Mouse (Mus musculus): ENCODE results near the gene Pygm. TPM values are rescaled to one million over a fixed set of nuclear protein-coding genes. Genes with fewer than 3 reads are reported as not detected.
A peak's percentile ranks its signal among the peaks of the same experiment; 100 is the strongest.

Pygm gene
- polyA plus RNA-seq, 1 experiment from 2014 or later, result 1.8 TPM

GRCm38 (mm10) chr19:6363411-6364240 is 20.6 kb upstream of the Pygm start, which contains the start of gene Sf1:
Gene Sf1 (plus strand): TSS chr19:6363690.
- peak within 1 kb of the TSS; percentile 97 for H3K27ac ChIP-seq (replicated peaks; ENCODE audit: low read depth, low read length)
- H3K4me3 ChIP-seq (ENCODE audit: low read depth, low read length), result peak within 1 kb of the TSS; percentile 96
- peaks cover 6% of the 10 kb centered on the region; the same call in 1 of the 2 replicates for H3K4me1 ChIP-seq (ENCODE audit: control insufficient read depth, insufficient read depth, low read length)
- H3K9ac ChIP-seq (ENCODE audit: low read length), result peak within 1 kb of the TSS; percentile 99
- ATAC-seq (ENCODE audit: insufficient number of reproducible peaks, low FRiP score, low TSS enrichment, low read depth), result peak; percentile 98
- no peaks in the 10 kb centered on the region for H3K27me3 ChIP-seq (ENCODE audit: control insufficient read depth, insufficient read depth, low read length)
- DNase-seq (ENCODE audit: low spot score), result peak; percentile 99
- no peaks in the 10 kb centered on the region for H3K9me3 ChIP-seq (ENCODE audit: control insufficient read depth, low read length)
- H3K36me3 ChIP-seq (ENCODE audit: control insufficient read depth, insufficient read depth, low read length), result peaks cover 18% of the 10 kb centered on the region
- WGBS, result under 1% methylated on average over 84 of the region's 85 CpGs
- peak within 1 kb of the TSS; percentile 68 for H3K4me2 ChIP-seq (ENCODE audit: low read depth, severe bottlenecking)

GRCm38 (mm10) chr19:6364317-6364725 is 19.9 kb upstream of the Pygm start:
- Histone ChIP-seq H3K36me3 (ENCODE audit: control insufficient read depth, insufficient read depth, low read length) (peaks cover 18% of the 10 kb centered on the region), H3K9ac (ENCODE audit: low read length) (peak overlapping the region; percentile 99), H3K27me3 (ENCODE audit: control insufficient read depth, insufficient read depth, low read length) (no peaks in the 10 kb centered on the region), H3K4me3 (ENCODE audit: low read depth, low read length) (peak overlapping the region; percentile 96), H3K4me1 (ENCODE audit: control insufficient read depth, insufficient read depth, low read length) (peaks cover 6% of the 10 kb centered on the region; the same call in 1 of the 2 replicates), H3K9me3 (ENCODE audit: control insufficient read depth, low read length) (no peaks in the 10 kb centered on the region), H3K27ac (replicated peaks; ENCODE audit: low read depth, low read length) (peak overlapping the region; percentile 97), H3K4me2 (ENCODE audit: low read depth, severe bottlenecking) (peak overlapping the region; percentile 68)
- DNase-seq (ENCODE audit: low spot score) (peak; percentile 90), ATAC-seq (ENCODE audit: insufficient number of reproducible peaks, low FRiP score, low TSS enrichment, low read depth) (no peak)
- under 1% methylated on average over 55 of the region's 55 CpGs for whole genome bisulfite sequencing

GRCm38 (mm10) chr19:6364842-6365241 is 19.4 kb upstream of the Pygm start:
- no peak for ATAC-seq (ENCODE audit: insufficient number of reproducible peaks, low FRiP score, low TSS enrichment, low read depth)
- no peak for DNase-seq (ENCODE audit: low spot score)
- Histone ChIP-seq H3K4me3 (ENCODE audit: low read depth, low read length) (peak overlapping the region; percentile 96), H3K9ac (ENCODE audit: low read length) (peak overlapping the region; percentile 99), H3K4me1 (ENCODE audit: control insufficient read depth, insufficient read depth, low read length) (peaks cover 6% of the 10 kb centered on the region; the same call in 1 of the 2 replicates), H3K9me3 (ENCODE audit: control insufficient read depth, low read length) (no peaks in the 10 kb centered on the region), H3K27ac (replicated peaks; ENCODE audit: low read depth, low read length) (no peak overlapping the region), H3K4me2 (ENCODE audit: low read depth, severe bottlenecking) (peak overlapping the region; percentile 68), H3K27me3 (ENCODE audit: control insufficient read depth, insufficient read depth, low read length) (no peaks in the 10 kb centered on the region), H3K36me3 (ENCODE audit: control insufficient read depth, insufficient read depth, low read length) (peaks cover 21% of the 10 kb centered on the region)
- 0% methylated on average over 2 of the region's 2 CpGs for WGBS

GRCm38 (mm10) chr19:6370175-6370574 is 14.0 kb upstream of the Pygm start:
- H3K27ac ChIP-seq (replicated peaks; ENCODE audit: low read depth, low read length), result no peak overlapping the region
- peaks cover under 1% of the 10 kb centered on the region; the same call in 1 of the 2 replicates for H3K4me1 ChIP-seq (ENCODE audit: control insufficient read depth, insufficient read depth, low read length)
- DNase-seq (ENCODE audit: low spot score) (no peak), ATAC-seq (ENCODE audit: insufficient number of reproducible peaks, low FRiP score, low TSS enrichment, low read depth) (no peak)
- H3K9ac ChIP-seq (ENCODE audit: low read length), result no peak overlapping the region
- H3K4me3 ChIP-seq (ENCODE audit: low read depth, low read length), result no peak overlapping the region
- no peak overlapping the region for H3K4me2 ChIP-seq (ENCODE audit: low read depth, severe bottlenecking)
- no peaks in the 10 kb centered on the region for H3K27me3 ChIP-seq (ENCODE audit: control insufficient read depth, insufficient read depth, low read length)
- 95% methylated on average over 2 of the region's 2 CpGs for WGBS
- no peaks in the 10 kb centered on the region for H3K9me3 ChIP-seq (ENCODE audit: control insufficient read depth, low read length)
- H3K36me3 ChIP-seq (ENCODE audit: control insufficient read depth, insufficient read depth, low read length), result peaks cover 62% of the 10 kb centered on the region

GRCm38 (mm10) chr19:6372433-6372832 is 11.8 kb upstream of the Pygm start:
- Histone ChIP-seq H3K36me3 (ENCODE audit: control insufficient read depth, insufficient read depth, low read length) (peaks cover 71% of the 10 kb centered on the region), H3K9ac (ENCODE audit: low read length) (no peak overlapping the region), H3K27ac (replicated peaks; ENCODE audit: low read depth, low read length) (no peak overlapping the region), H3K4me3 (ENCODE audit: low read depth, low read length) (no peak overlapping the region), H3K9me3 (ENCODE audit: control insufficient read depth, low read length) (no peaks in the 10 kb centered on the region), H3K4me2 (ENCODE audit: low read depth, severe bottlenecking) (no peak overlapping the region), H3K27me3 (ENCODE audit: control insufficient read depth, insufficient read depth, low read length) (no peaks in the 10 kb centered on the region), H3K4me1 (ENCODE audit: control insufficient read depth, insufficient read depth, low read length) (no peaks in the 10 kb centered on the region)
- no peak for DNase-seq (ENCODE audit: low spot score)
- 95% methylated on average over 3 of the region's 3 CpGs for WGBS
- no peak for ATAC-seq (ENCODE audit: insufficient number of reproducible peaks, low FRiP score, low TSS enrichment, low read depth)

- no peak overlapping the region for H3K4me3 ChIP-seq (ENCODE audit: low read depth, low read length)
- H3K4me2 ChIP-seq (ENCODE audit: low read depth, severe bottlenecking), result no peak overlapping the region
- no peaks in the 10 kb centered on the region for H3K9me3 ChIP-seq (ENCODE audit: control insufficient read depth, low read length)
- peaks cover 67% of the 10 kb centered on the region for H3K36me3 ChIP-seq (ENCODE audit: control insufficient read depth, insufficient read depth, low read length)
- H3K4me1 ChIP-seq (ENCODE audit: control insufficient read depth, insufficient read depth, low read length), result no peaks in the 10 kb centered on the region
- ATAC-seq (ENCODE audit: insufficient number of reproducible peaks, low FRiP score, low TSS enrichment, low read depth), result no peak
- no peaks in the 10 kb centered on the region for H3K27me3 ChIP-seq (ENCODE audit: control insufficient read depth, insufficient read depth, low read length)
- no peak overlapping the region for H3K9ac ChIP-seq (ENCODE audit: low read length)
- 72% methylated on average over 12 of the region's 12 CpGs for WGBS
- peak; percentile 84 for DNase-seq (ENCODE audit: low spot score)
- H3K27ac ChIP-seq (replicated peaks; ENCODE audit: low read depth, low read length), result no peak overlapping the region
These were observed 10.4 kb upstream of the Pygm start for GRCm38 (mm10) chr19:6373539-6374400.

GRCm38 (mm10) chr19:6374571-6374970 is 9.6 kb upstream of the Pygm start:
- 94% methylated on average over 10 of the region's 10 CpGs for WGBS
- H3K36me3 ChIP-seq (ENCODE audit: control insufficient read depth, insufficient read depth, low read length), result peaks cover 65% of the 10 kb centered on the region
- no peak overlapping the region for H3K4me2 ChIP-seq (ENCODE audit: low read depth, severe bottlenecking)
- H3K9me3 ChIP-seq (ENCODE audit: control insufficient read depth, low read length), result no peaks in the 10 kb centered on the region
- H3K9ac ChIP-seq (ENCODE audit: low read length), result no peak overlapping the region
- H3K4me3 ChIP-seq (ENCODE audit: low read depth, low read length), result no peak overlapping the region
- no peaks in the 10 kb centered on the region for H3K4me1 ChIP-seq (ENCODE audit: control insufficient read depth, insufficient read depth, low read length)
- H3K27ac ChIP-seq (replicated peaks; ENCODE audit: low read depth, low read length), result no peak overlapping the region
- no peak for DNase-seq (ENCODE audit: low spot score)
- ATAC-seq (ENCODE audit: insufficient number of reproducible peaks, low FRiP score, low TSS enrichment, low read depth), result no peak
- H3K27me3 ChIP-seq (ENCODE audit: control insufficient read depth, insufficient read depth, low read length), result no peaks in the 10 kb centered on the region

All from limb, embryonic 11.5 days (tissue).